Mouse (Mus musculus) megakaryocyte, embryonic 14.5 days (primary cell): ENCODE results near the gene Gabpa.

Source experiments
- FLI1 ChIP-seq: IDR thresholded peaks from 2 replicates; pipeline ENCODE4 v1.6.1; 2012; ENCODE audit warnings: low read length, inconsistent platforms, mixed read lengths
- GATA1 ChIP-seq: IDR thresholded peaks from 3 replicates; pipeline ENCODE4 v1.6.1; 2012; ENCODE audit warnings: mixed read lengths, low read length, inconsistent platforms, borderline replicate concordance

DNA sequence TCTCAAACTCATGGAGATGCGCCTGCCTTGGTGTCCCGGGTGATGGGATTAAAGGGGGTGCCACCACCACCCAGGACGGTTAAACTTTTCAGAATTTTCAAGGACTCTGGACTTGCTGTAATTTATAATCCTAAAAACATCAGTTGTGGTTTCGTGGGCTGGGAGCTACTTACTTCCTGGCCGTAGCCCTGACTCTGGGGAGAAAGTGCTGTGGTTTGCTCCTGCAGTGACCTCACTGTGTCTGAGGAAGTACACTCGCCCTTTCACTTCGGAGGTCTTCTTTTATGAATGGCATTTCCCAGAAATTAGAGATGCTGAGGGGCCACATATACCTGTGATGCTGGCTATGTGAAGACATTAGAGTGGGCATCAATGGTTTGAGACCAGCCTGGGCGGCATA, 20.2 kb upstream of the Gabpa start:
- TF ChIP-seq GATA1 (no peak), FLI1 (no peak)
